ENCODE assay signal across 19 mouse cellular contexts in the genomic region with DNA sequence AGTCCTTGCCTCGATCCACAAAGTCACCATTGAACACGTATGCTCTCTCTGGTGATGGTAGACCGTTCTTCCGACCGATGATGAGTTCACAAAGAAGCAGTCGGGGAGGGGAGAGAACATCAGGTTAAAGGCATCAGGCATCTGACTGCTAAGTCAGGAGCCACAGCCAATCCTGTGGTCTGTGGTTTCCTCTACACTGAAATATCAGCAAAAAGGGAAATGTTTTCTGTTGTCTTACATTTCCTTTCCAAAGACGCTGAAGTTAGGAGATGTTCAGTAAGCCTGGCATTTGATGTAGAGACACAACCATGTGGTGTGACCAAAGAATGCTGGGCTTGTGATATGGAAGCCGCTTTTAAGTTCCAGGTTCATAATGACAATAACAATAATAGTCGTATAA. TPM values are rescaled to one million over a fixed set of nuclear protein-coding genes. Genes with fewer than 3 reads are reported as not detected.
DNase-seq lines count a peak whose midpoint lies in the region; ATAC-seq lines count a peak whose summit lies in the region.
"Had no signal": no experiment of that assay in that cellular context is flagged by ENCODE, and none has a peak within 500 bp of the region (broad histone marks: within the 10 kb centered on the region; RNA-seq: fewer than 3 reads in every experiment).

No protein-coding gene starts in this region.

- intact Hi-C loops in gastrocnemius, postnatal 36 days (cut with DNase I), result no loop called here

- ATAC-seq in activated CD4-positive, CD25-positive, alpha-beta regulatory T cell, adult 4 months, result peak; percentile 95
- peak; percentile 60 for ATAC-seq in megakaryocyte-erythroid progenitor cell, adult 5-6 weeks (replicated peaks; ENCODE audit: low FRiP score, low TSS enrichment, poor library complexity, severe bottlenecking)
- ATAC-seq: forebrain, embryonic 16.5 days; intestine, embryonic 15.5 days; liver, embryonic 12.5 days had no signal

- DNase-seq in CD8-positive naive resting alpha-beta T cell, adult 2 months (ENCODE audit: low read depth in 2 of 2, low spot score in 2 of 2), result peak; percentile 25 to 48
- peak; percentile 29 to 57 for DNase-seq in thymus, postnatal 10 days (ENCODE audit: low spot score in 2 of 2)
- no peak for DNase-seq in gastrocnemius, postnatal 36 days
- DNase-seq in adrenal gland, postnatal 25 days, result no peak
- DNase-seq in neural tube, embryonic 10.5 days (ENCODE audit: extremely low spot score, low spot score), result no peak
- DNase-seq: cerebellum, adult 11 months; heart, postnatal 4 days; kidney, postnatal 10 days; layer of hippocampus, adult 9-11 months; left cerebral cortex, postnatal 4 days; lung, postnatal 10 days; spleen, adult 18-20 months had no signal

RNA-seq across cellular contexts. Expression of a gene that starts 10.6 kb away (rescaled TPM):
- polyA plus RNA-seq in activated CD4-positive, CD25-positive, alpha-beta regulatory T cell, adult 4 months (2017; shearing (Covaris generic)), result under 1 TPM; 0.15 to 0.34 TPM
- total RNA-seq in megakaryocyte-erythroid progenitor cell, adult 5-6 weeks (2014; fragmentation: Nextera tagmentation), result not detected in 2 replicates
- not detected in 2 replicates for total RNA-seq in megakaryocyte-erythroid progenitor cell, adult 5-6 weeks (2017)
- total RNA-seq in gastrocnemius, postnatal 36 days (2021), result not detected
- 0.18 TPM in 1 of 2 replicates, not detected in the other for total RNA-seq in adrenal gland, postnatal 25 days (2021)
- total RNA-seq: heart, postnatal 4 days had no signal
- polyA plus RNA-seq: liver, embryonic 12.5 days had no signal

RNA-seq across cellular contexts. Expression of a gene that starts 30.3 kb away (rescaled TPM):
- not detected for polyA plus RNA-seq in activated CD4-positive, CD25-positive, alpha-beta regulatory T cell, adult 4 months (2017; shearing (Covaris generic))
- total RNA-seq in megakaryocyte-erythroid progenitor cell, adult 5-6 weeks (2014; fragmentation: Nextera tagmentation), result not detected in 2 replicates
- not detected in 2 replicates for total RNA-seq in megakaryocyte-erythroid progenitor cell, adult 5-6 weeks (2017)
- total RNA-seq in gastrocnemius, postnatal 36 days (2021), result not detected
- total RNA-seq in adrenal gland, postnatal 25 days (2021), result not detected in 2 replicates
- total RNA-seq: gastrocnemius, adult 8-10 months; heart, postnatal 4 days; left cerebral cortex, postnatal 4 days had no signal
- polyA plus RNA-seq: forebrain, embryonic 16.5 days; heart, embryonic 10.5 days; intestine, embryonic 15.5 days; liver, embryonic 12.5 days had no signal

RNA-seq across cellular contexts. Expression of a gene that starts 32.5 kb away (rescaled TPM):
- polyA plus RNA-seq in activated CD4-positive, CD25-positive, alpha-beta regulatory T cell, adult 4 months (2017; shearing (Covaris generic)), result 10 to 100 TPM in 1 of 2 experiments, 1 to 10 TPM in 1; 9.2 to 11.5 TPM
- total RNA-seq in megakaryocyte-erythroid progenitor cell, adult 5-6 weeks (2014; fragmentation: Nextera tagmentation), result 1.1 and 2.9 TPM in 2 replicates
- 2.1 and 5.6 TPM in 2 replicates for total RNA-seq in megakaryocyte-erythroid progenitor cell, adult 5-6 weeks (2017)
- 1 to 10 TPM; 4.4 to 5.3 TPM for total RNA-seq in gastrocnemius, postnatal 36 days (2021)
- total RNA-seq in adrenal gland, postnatal 25 days (2021), result 13.8 and 15.8 TPM in 2 replicates

Comparison
In these comparisons a context has a peak if more than half of its experiments do, and no peak if none do; other contexts are left out.
1. DNase-seq: peak in CD8-positive naive resting alpha-beta T cell, adult 2 months (2 of 2) and thymus, postnatal 10 days (2 of 2); none in gastrocnemius, postnatal 36 days (0 of 2), adrenal gland, postnatal 25 days (single experiment) and neural tube, embryonic 10.5 days (single experiment).